Mouse (Mus musculus): Measurements from ENCODE around the gene Klf2. TPM values are rescaled to one million over a fixed set of nuclear protein-coding genes. Genes with fewer than 3 reads are reported as not detected.

The Klf2 gene
- 9.4 and 17.1 TPM in 2 replicates for total RNA-seq (2017)

DNA sequence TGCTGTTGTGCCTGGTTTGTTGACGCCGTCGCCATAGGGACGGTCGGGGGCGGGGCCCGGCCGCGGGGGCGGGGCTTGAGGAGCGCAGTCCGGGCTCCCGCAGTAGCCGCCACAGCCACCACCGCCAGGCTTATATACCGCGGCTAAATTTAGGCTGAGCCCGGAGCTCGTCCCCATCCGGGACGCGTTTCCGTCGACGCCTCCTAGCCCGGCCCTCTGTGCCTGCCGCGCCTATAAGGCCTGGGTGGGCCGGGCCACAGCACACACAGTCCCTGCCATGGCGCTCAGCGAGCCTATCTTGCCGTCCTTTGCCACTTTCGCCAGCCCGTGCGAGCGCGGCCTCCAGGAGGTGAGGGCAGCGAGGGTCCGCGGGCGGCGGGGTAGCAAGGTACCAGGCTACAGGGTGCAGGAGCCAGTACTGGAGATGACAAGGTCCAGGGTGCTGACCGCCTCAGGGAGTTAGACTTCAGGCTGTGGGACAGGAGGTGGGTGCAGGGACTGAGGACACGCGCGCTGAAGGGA, at the start of gene Klf2:
TSS of gene Klf2 (plus strand) at position 233 of the 522 bp plus-strand sequence.
- peak; percentile 78 to 80 for ATAC-seq (replicated peaks in 1 of 2; ENCODE audit: insufficient read depth in 1 of 2, low FRiP score in 2 of 2, low TSS enrichment in 1 of 2, low read depth in 1 of 2, poor library complexity in 2 of 2, severe bottlenecking in 2 of 2)

DNA sequence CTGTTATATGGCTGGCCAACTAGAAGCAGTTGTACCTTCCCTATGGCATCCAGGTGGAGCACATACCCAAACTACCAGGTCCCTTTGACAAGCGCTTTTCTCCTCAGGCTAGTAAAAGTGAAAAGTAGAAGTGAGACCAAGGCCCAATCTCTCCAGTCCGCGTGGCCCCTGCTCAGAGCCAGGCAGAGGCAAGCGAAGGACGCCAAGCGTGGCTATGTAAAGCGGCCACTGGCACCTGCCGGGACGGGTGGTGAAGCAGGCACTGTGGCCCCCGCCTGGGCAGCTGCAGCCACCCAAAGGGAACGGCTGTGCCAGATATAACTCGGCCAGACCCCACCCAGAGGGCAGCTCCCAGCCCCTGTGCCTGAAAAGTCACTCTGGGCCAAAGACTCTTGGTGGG, 48.2 kb upstream of the Klf2 start:
- no peak for ATAC-seq (replicated peaks in 1 of 2; ENCODE audit: insufficient read depth in 1 of 2, low FRiP score in 2 of 2, low TSS enrichment in 1 of 2, low read depth in 1 of 2, poor library complexity in 2 of 2, severe bottlenecking in 2 of 2)

DNA sequence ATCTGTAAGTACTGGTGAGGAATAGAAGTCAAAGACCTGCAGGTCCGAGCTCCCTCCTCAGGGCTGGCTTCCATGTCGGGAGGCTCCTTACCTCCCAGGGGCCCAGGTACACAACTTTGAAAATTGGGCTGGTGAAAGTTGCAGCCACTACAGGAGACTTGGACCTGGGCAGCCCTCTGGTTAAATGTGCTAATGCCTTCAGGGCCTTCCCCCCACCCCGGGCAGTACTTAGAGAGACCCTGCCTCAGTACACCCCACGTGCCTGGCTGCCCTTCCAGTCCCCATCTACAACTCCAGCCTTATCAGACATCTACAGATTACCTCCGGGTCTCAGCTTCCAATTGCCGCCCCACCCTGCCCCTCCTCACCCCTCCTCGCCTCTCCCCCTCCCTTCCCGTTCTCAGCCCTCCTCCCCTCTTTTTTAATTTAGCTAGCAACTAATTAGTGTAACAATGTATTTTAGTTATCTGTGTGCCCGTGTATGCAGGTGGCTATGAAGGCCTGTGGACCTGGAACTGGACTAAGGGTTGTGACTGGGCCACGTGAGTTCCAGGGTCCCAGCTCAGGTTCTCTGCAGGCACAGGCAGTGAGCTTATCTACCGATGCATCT, 47.7 kb upstream of the Klf2 start:
- ATAC-seq (replicated peaks in 1 of 2; ENCODE audit: insufficient read depth in 1 of 2, low FRiP score in 2 of 2, low TSS enrichment in 1 of 2, low read depth in 1 of 2, poor library complexity in 2 of 2, severe bottlenecking in 2 of 2) = no peak

DNA sequence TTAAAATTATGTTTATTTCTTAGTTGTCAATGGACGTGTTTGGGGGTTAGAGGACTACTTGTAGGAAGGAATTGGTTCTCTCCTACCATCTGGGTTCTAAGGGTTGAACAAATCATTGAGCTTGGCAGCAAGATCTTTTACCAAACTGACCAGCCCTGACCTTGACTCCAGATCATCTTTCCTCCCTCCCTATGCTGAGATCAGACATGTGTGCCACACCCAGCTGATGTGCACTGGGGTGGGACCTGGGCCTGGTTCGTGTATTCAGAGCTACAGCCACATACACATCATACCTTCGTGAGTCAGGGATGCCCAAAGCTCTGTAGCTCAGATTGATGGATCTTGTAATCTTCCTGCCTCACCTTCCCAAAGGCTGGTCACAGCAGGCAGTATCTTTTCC, 47.1 kb upstream of the Klf2 start:
- ATAC-seq (replicated peaks in 1 of 2; ENCODE audit: insufficient read depth in 1 of 2, low FRiP score in 2 of 2, low TSS enrichment in 1 of 2, low read depth in 1 of 2, poor library complexity in 2 of 2, severe bottlenecking in 2 of 2) = no peak

DNA sequence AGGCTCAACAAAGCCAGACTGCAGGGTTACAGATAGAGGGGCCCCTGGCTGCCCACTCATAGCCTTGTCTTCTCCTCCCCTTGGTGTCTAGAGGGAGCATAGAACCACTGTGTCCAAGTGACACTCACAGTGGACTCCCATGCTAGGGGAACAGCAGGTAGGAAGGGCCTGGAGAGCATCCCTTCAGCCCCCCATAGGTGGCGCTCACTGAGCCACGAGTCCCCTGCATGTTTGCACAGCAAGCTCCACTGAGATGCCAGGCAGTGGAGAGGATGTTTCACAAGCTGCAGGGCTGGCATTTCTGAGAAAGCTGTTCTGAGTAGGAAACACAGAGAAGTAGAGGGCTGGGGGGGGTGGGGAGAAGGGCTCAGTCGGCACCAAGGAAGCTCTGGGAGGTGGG, 46.5 kb upstream of the Klf2 start:
- peak; percentile 32 to 52; a peak in 2 of 4 replicates for ATAC-seq (replicated peaks in 1 of 2; ENCODE audit: insufficient read depth in 1 of 2, low FRiP score in 2 of 2, low TSS enrichment in 1 of 2, low read depth in 1 of 2, poor library complexity in 2 of 2, severe bottlenecking in 2 of 2)

DNA sequence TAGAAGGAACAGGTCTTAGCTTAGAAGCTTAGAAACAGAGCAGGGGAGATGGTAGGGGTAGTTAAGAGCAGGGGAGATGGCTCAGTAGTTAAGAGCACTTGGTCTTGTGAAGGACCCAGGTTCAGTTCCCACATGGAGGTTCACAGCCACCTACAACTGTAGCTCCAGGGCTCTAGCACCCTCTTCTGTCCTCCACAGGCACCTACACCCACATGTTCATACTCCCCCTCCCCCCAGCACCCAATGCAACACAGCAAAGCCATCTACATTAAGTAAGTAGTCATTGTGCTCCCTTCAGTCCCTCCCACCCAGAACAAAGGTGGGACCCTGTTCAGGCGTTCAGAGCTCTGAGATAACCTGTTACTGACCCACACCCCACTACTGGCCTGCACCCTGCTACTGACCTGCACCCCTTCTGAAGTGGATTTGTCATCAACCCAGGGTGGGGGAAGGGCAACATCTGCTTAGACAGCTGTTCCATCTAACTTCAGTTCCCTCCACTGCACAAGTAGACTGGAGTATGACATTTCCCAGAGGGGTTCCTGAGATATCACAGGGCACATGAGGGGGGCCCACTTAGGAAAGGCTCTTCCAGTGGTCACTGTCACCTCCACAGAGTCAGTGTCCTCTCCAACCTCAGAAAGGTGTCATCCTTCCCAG, 45.6 kb upstream of the Klf2 start:
- no peak for ATAC-seq (replicated peaks in 1 of 2; ENCODE audit: insufficient read depth in 1 of 2, low FRiP score in 2 of 2, low TSS enrichment in 1 of 2, low read depth in 1 of 2, poor library complexity in 2 of 2, severe bottlenecking in 2 of 2)

- ATAC-seq (replicated peaks in 1 of 2; ENCODE audit: insufficient read depth in 1 of 2, low FRiP score in 2 of 2, low TSS enrichment in 1 of 2, low read depth in 1 of 2, poor library complexity in 2 of 2, severe bottlenecking in 2 of 2) = peak; percentile 48 to 54; a peak in 3 of 4 replicates
Measured at GRCm38 (mm10) chr8:72273807-72274206, 45.0 kb upstream of the Klf2 start.

- no peak for ATAC-seq (replicated peaks in 1 of 2; ENCODE audit: insufficient read depth in 1 of 2, low FRiP score in 2 of 2, low TSS enrichment in 1 of 2, low read depth in 1 of 2, poor library complexity in 2 of 2, severe bottlenecking in 2 of 2)
Measured at GRCm38 (mm10) chr8:72277244-72277643, 41.6 kb upstream of the Klf2 start.

DNA sequence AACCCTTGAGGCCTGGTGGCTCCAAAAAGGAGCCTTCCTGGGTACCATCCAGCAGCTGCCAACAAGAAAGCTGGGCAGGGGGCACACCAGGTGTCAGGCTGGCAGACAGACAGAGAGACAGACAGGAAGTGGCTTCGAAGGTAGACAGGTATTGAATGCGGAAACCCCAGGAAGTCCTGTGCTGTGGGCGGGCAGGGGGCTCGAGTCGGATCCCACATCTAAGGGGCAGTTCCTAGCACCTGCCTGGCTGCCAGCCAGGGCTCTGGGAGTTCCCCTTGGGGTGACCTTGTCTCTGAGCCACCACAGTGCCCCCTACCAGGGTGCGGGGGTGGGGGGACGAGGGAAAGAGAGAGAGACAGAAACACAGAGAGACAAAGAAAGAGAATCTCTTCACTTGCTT, 39.7 kb upstream of the Klf2 start:
- ATAC-seq (replicated peaks in 1 of 2; ENCODE audit: insufficient read depth in 1 of 2, low FRiP score in 2 of 2, low TSS enrichment in 1 of 2, low read depth in 1 of 2, poor library complexity in 2 of 2, severe bottlenecking in 2 of 2) = no peak

DNA sequence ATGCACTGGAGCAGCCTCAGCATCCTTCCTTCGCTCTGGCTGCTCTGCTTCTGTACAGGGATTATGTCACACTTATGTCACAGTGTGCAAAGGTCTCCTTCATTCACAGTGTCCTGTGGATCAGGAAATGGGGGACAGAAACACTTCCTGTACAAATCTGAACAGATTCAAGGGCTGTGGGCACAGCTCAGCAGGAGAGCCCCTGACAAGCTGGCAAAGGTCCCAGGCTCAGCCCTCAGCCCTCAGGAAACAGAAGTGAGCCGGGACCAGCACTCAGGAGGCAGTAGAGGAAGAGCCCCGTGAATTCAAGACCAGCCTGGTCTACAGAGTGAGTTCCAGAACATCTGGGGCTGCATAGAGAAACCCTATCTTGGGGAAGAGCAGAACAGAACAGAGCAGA, 37.2 kb upstream of the Klf2 start:
- peak; percentile 92 to 97 for ATAC-seq (replicated peaks in 1 of 2; ENCODE audit: insufficient read depth in 1 of 2, low FRiP score in 2 of 2, low TSS enrichment in 1 of 2, low read depth in 1 of 2, poor library complexity in 2 of 2, severe bottlenecking in 2 of 2)

GRCm38 (mm10) chr8:72285285-72285684, 33.5 kb upstream of the Klf2 start:
- ATAC-seq (replicated peaks in 1 of 2; ENCODE audit: insufficient read depth in 1 of 2, low FRiP score in 2 of 2, low TSS enrichment in 1 of 2, low read depth in 1 of 2, poor library complexity in 2 of 2, severe bottlenecking in 2 of 2) = peak in 1 of 2 experiments; percentile 21; a peak in 1 of 4 replicates

DNA sequence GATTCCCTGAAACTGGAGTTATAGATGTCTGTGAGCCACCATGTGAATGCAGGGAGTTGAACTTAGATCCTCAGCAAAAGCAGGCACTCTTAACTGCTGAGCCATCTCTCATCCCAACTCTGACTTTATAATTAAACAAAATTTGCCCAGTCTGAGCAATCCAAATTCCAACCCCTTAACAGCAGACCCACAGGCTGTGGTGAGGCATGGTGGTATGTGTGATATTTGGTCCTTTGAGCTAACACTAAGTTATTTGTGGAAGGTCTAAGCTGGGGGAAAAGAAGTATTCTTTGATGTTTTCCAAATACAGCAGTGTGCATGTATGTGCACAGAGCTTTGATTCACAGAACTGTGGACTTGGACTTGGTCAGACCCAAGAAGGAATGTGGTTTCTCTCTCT, 29.8 kb upstream of the Klf2 start:
- no peak for ATAC-seq (replicated peaks in 1 of 2; ENCODE audit: insufficient read depth in 1 of 2, low FRiP score in 2 of 2, low TSS enrichment in 1 of 2, low read depth in 1 of 2, poor library complexity in 2 of 2, severe bottlenecking in 2 of 2)

GRCm38 (mm10) chr8:72291104-72291503, 27.7 kb upstream of the Klf2 start:
- ATAC-seq (replicated peaks in 1 of 2; ENCODE audit: insufficient read depth in 1 of 2, low FRiP score in 2 of 2, low TSS enrichment in 1 of 2, low read depth in 1 of 2, poor library complexity in 2 of 2, severe bottlenecking in 2 of 2) = no peak

DNA sequence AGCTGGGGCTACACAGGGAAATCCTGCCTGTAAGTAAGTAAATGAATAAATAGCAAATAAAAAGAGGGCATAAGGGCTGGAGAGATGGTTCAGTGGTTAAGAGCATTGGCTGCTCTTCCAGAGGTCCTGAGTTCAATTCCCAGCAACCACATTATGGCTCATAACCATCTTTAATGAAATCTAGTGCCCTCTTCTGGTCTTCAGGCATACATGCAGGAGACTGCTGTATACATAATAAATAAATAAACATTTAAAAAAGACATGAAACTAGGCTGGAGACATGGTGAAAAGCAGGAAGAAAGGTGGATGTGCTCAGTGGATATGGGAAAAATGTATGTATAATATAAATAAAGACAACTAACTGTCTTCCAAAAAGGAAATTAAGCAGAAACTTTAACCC, 25.5 kb upstream of the Klf2 start:
- ATAC-seq (replicated peaks in 1 of 2; ENCODE audit: insufficient read depth in 1 of 2, low FRiP score in 2 of 2, low TSS enrichment in 1 of 2, low read depth in 1 of 2, poor library complexity in 2 of 2, severe bottlenecking in 2 of 2) = no peak

GRCm38 (mm10) chr8:72295125-72295524, 23.7 kb upstream of the Klf2 start:
- ATAC-seq (replicated peaks in 1 of 2; ENCODE audit: insufficient read depth in 1 of 2, low FRiP score in 2 of 2, low TSS enrichment in 1 of 2, low read depth in 1 of 2, poor library complexity in 2 of 2, severe bottlenecking in 2 of 2) = peak in 1 of 2 experiments; percentile 14; a peak in 1 of 4 replicates

- peak; percentile 91 to 96 for ATAC-seq (replicated peaks in 1 of 2; ENCODE audit: insufficient read depth in 1 of 2, low FRiP score in 2 of 2, low TSS enrichment in 1 of 2, low read depth in 1 of 2, poor library complexity in 2 of 2, severe bottlenecking in 2 of 2)
Measured at GRCm38 (mm10) chr8:72295679-72296078, 23.2 kb upstream of the Klf2 start.

DNA sequence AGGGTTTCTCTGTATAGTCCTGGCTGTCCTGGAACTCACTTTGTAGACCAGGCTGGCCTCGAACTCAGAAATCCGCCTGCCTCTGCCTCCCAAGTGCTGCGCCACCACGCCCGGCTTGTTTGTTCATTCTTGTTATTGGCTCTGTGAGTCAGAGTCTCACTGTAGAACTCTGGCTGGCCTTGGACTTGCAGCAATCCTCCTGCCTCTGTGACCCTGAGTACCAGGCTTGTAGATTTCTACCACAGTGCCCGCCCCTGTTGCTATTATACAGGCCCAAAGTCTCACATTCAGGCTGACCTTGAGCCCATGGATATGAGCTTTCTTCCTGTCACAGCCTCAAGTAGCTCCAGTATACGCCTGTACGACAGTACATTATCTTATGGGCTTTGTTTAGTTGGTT, 22.3 kb upstream of the Klf2 start:
- no peak for ATAC-seq (replicated peaks in 1 of 2; ENCODE audit: insufficient read depth in 1 of 2, low FRiP score in 2 of 2, low TSS enrichment in 1 of 2, low read depth in 1 of 2, poor library complexity in 2 of 2, severe bottlenecking in 2 of 2)

DNA sequence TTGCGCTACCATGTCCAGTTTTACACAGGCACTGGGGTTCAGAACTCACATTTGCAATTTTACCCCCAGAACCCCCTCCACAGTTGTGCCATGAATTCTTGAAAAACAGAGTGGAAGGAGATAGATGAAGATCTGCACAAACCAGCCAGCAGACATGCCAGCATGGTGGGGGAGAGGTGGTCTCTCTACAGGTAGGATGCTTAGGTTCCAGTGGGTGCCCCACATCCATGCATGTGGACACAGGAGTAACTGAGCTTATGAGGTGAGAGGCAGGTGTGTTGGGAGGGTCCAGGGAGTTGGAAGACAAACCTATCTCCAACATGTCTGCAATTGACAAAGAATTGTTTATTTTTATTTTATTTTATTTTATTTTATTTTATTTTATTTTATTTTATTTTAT, 19.9 kb upstream of the Klf2 start:
- ATAC-seq (replicated peaks in 1 of 2; ENCODE audit: insufficient read depth in 1 of 2, low FRiP score in 2 of 2, low TSS enrichment in 1 of 2, low read depth in 1 of 2, poor library complexity in 2 of 2, severe bottlenecking in 2 of 2) = no peak
